Mouse (Mus musculus) forelimb bud, embryonic 11.5 days (tissue): ENCODE results near the gene Tspan4.

ENCODE experiments used
- DNase-seq: peaks from one replicate; pipeline ENCODE4 v3.0.0-alpha.2; 2012; ENCODE audit warnings: low read depth, low spot score

The Tspan4 gene

DNA sequence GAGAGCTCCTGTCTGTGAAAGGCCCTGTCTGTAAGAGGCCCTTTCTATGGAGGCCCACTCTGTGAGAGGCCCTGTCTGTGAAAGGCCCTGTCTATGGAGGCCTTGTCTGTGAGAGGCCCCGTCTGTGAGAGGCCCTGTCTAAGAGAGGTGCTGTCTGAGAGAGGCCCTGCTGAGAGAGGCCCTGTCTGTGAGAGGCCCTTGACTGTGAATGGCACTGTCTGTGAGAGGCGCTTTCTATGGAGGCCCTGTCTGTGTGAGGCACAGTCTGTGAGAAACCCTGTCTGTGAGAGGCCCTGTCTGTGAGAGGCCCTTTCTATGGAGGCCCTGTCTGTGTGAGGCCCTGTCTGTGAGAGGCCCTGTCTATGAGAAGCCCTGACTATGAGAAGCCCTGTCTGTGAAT, 31.2 kb downstream of the Tspan4 start:
- DNase-seq, result no peak

- DNase-seq, result no peak
Observed at GRCm38 (mm10) chr7:141508160-141508559, 33.1 kb downstream of the Tspan4 start.

GRCm38 (mm10) chr7:141510196-141510595, 35.2 kb downstream of the Tspan4 start:
- no peak for DNase-seq

GRCm38 (mm10) chr7:141510681-141511191, 35.7 kb downstream of the Tspan4 start:
- no peak for DNase-seq

DNA sequence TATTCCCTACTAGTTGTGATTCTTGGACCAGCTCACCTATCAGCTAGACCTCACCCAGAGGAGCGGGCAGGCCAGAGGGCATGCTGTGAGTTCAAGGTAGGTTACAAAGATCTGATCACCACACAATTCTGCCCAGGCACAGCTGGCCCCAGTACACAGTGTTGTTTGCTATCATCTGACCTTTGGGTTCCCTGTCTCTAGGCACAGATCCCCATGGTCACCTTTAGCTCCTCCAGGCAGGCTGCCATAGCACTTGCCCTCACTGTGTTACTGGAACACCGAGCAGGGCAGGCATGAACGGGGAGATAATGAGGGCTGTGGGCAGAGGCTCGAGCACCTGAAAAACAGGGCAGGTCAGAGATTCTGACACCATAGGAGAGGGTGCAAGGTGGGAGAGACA, 42.6 kb downstream of the Tspan4 start:
- no peak for DNase-seq

- DNase-seq, result no peak
Observed at GRCm38 (mm10) chr7:141518296-141518695, 43.3 kb downstream of the Tspan4 start.

DNA sequence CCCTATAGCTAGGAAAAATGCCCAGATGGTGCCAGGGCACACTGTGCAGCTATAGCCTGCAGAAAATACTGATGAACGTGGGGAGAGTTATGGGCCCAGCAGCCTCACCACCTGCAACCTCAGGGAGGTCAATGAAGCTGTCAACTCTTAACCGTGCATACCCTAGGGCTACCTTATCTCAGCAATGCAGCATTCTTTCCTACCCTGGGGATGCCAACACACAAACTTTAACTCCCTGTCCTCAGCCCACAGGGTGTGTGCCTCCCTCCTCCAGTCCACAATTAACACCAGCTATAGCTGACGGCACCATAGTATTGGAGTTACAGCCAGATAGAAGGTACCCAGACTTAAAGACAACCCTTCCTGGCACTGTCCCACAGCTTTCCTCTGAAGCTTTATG, 43.9 kb downstream of the Tspan4 start:
- no peak for DNase-seq

- no peak for DNase-seq
Observed at GRCm38 (mm10) chr7:141519795-141520194, 44.8 kb downstream of the Tspan4 start.

DNA sequence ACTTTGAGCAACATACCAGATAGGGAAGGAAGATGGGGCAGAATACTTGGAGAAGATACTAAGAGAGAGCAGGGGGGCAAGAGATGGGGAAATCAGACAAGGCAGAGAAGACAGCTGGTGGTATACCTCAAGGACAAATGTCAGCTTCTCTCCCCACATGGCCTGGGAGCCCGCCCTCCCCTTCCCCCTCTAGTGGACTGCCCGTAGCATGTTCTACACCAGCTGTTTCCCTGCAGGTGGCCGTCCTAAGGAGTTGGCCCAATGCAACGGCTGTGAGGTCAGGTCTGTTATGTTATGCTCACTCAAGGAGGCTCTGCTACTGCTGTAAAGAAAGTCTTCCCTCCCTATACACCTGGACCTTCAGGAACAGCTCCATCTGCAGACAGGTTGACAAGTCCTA, 48.0 kb downstream of the Tspan4 start:
- no peak for DNase-seq

DNA sequence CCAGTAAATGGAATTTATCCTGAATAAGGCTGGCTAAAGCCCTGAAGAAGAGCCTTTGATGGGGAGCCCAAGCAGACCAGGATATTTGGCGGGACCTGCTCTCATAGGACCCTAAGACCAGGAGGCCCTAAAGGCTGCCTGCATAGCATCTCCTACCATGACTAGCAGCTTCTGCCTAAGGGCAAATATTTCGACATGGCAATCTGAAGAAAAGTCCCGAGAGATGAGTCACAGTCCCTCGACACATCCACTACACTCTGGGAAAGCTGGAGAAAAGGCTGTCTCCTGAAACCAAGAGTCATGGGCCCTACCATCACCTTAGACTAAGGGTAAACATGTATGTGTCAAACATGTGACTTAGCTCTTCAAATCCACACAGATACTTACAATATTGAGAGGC, 49.2 kb downstream of the Tspan4 start:
- no peak for DNase-seq

DNA sequence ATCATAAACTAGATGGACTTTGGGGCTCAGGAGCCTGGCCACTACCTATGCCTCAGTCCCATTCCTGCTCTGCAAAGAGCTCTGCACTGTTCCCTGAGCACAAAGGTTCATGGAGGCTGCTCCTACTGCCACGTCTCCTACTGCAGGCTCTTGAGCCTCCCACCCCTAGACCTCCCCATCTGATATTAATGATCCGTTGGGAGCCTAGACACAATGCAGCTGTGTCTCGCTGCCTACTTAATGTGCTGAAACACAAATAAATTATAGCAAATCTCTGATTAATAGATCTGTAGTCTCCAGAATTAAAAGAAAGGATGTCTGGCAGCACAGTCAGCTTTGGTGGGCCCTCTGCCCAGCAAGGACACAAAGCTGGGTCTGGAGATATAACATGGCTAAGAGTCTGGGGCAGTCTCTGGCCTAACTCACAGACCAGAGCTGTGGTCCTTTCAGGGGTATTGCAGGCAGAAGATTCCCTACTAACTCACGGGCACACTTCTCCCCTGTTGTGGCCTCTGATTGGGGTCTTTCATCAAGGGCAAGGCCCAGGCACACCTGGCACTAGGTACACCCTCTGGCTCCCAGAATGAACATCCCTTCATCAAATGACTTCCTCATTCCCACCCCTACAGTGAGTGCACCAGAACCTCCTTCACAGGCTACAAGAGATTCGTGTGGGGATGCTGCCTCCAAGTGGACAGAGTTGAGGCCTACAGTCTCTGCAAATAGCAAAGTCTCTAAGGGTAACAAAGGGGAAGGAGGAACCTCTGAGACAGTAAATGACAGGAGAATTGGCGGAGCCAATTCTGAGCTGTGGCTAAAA, 49.9 kb downstream of the Tspan4 start:
- peak; percentile 57 for DNase-seq

DNA sequence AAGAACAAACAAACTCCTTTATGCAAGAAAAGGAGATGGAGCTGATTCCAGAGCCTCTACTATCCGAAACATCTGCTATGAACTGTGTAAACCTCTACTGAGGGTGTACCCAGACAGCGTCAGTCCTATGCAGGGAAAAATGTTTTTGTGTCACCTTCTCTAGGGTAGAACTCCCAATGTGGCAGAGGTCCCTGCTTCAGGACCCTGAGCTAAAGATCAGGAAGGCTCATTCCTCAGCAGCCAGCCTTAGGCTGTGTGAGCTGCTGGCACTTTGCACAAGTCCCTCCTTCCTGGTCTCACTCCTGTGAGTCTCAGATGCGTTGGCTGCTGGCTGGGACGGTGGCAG, 50.5 kb downstream of the Tspan4 start:
- DNase-seq, result no peak

DNA sequence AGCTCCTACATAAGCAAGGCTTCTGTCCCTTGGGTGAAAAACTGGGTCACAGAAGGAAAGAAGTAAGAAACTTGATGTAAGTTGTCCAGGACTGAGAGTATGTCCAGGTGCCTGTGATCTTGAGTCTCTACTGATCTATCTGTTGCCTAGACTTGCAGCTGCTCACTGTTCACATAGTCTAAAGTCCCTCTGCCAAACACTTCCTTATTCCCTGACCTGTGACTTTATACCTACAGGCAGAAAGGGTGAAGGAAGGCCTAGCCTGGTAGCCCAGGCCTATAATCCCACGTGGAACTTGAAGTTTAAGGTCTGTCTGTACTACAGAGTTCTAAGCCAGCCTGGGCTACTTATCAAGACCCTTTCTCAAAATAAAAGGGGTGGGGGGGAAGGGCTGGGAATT, 60.5 kb downstream of the Tspan4 start:
- DNase-seq, result no peak

DNA sequence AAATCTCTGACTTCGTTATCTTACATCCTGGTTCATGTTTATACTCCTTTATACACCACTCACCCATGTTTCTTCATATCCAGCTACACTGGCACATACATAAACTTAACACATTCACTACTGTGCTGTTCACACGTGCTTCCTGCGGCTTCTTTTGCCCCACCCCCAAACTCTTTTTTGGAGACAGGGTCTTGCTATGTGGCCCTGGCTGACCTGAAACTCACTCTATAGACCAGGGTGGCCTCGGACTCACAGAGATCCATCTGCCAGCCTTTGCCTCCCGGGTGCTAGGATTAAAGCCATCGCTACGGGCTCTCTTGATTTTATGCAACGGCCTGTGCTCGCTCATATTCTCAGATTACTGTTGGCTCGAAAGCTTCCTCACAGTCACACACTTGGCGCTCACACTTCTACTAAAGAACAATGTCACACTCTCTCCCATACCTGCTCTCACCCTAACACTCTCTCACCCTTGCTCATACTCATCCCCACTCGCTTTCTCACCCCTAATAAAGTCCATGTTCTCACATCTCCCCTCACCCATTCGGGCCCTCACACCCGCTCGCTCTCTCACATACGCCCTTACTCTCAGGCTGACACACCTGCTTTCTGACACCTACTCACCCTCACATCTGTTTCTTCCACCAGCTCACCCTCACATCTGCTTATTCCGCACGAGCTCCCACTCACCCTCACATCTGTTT, 64.0 kb downstream of the Tspan4 start:
- no peak for DNase-seq

- DNase-seq, result peak; percentile 98
Observed at GRCm38 (mm10) chr7:141539556-141540311, 64.7 kb downstream of the Tspan4 start, which contains the start of gene Chid1. TSS of gene Chid1 (minus strand) at chr7:141539857.

DNA sequence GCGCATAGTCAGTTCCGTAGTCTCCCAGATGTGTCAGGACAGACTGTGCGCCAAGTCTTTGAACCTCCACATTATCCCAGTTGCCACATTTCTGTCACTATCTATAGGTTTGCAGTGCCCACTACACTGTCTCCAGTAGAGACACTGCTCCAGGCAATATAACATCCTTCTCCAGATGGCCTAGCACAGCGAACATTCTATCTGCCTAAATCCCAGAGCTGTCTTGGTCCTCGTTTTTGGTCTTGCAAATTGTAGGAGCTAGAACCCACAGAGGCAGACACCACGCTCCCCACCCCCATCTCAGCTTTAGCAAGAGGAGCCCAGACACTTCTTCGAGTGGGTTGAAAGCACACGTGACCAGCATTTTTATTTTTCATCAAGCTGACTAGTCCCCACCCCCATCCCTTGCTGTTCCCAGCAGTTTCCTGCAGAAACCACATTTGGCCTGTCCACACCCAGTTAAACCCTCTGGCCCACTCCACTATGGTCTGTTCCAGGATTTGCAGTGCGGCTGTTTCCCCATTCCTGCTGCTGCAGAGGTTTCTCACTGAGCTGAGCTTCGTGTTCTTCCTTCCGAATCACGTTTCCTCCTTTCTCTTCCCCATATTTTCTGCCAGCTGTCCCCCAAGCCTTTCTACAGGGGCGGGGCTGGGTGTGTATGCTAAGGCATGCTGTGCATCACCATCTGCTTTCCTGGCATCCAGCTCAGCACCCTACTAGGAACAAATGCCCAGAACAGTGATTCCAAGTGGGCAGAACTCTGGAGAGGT, 65.5 kb downstream of the Tspan4 start:
- DNase-seq, result no peak

- no peak for DNase-seq
Observed at GRCm38 (mm10) chr7:141541681-141542080, 66.6 kb downstream of the Tspan4 start.

- no peak for DNase-seq
Observed at GRCm38 (mm10) chr7:141542588-141542987, 67.5 kb downstream of the Tspan4 start.
